Mouse (Mus musculus) G1E (cell line): Measurements from ENCODE around the gene Entpd3.

Source experiments
- CTCF ChIP-seq: IDR thresholded peaks from 2 replicates; pipeline ENCODE4 v1.5.1; 2012; ENCODE audit warnings: low read depth, low read length, inconsistent platforms, mixed read lengths
- GATA1 ChIP-seq: IDR thresholded peaks from 2 replicates; pipeline ENCODE4 v1.6.1; 2012; ENCODE audit warnings: borderline replicate concordance, low read length, inconsistent platforms, mixed read lengths
- GATA2 ChIP-seq: IDR thresholded peaks from 2 replicates; pipeline ENCODE4 v1.6.1; 2012; ENCODE audit warnings: low read depth, low read length, inconsistent platforms, borderline replicate concordance
- POLR2AphosphoS5 ChIP-seq: IDR thresholded peaks from 2 replicates; pipeline ENCODE4 v1.6.1; 2012; ENCODE audit warnings: low read depth, low read length, inconsistent platforms; ENCODE audit not compliant: insufficient replicate concordance
- TAL1 ChIP-seq: conservative IDR thresholded peaks from 2 replicates; pipeline ENCODE4 v1.6.1; 2012; ENCODE audit warnings: low read depth, low read length, inconsistent platforms, mixed read lengths

- no peak for TF ChIP-seq CTCF
- TF ChIP-seq GATA2, result no peak
- no peak for TF ChIP-seq POLR2AphosphoS5
- no peak for TF ChIP-seq TAL1
- TF ChIP-seq GATA1, result no peak
Observed at GRCm38 (mm10) chr9:120611055-120611454, 71.4 kb downstream of the Entpd3 start.
